Mouse (Mus musculus) testis, postnatal 10 days (tissue): ENCODE data around the gene Them7.
A peak's percentile ranks its signal among the peaks of the same experiment; 100 is the strongest.

ENCODE experiments used
- DNase-seq: peaks from one replicate; pipeline ENCODE4 v3.0.0; 2021; ENCODE audit warnings: low spot score

Gene Them7

GRCm38 (mm10) chr2:105235380-105236115, 11.4 kb downstream of the Them7 start:
- DNase-seq: no peak

GRCm38 (mm10) chr2:105237424-105237823, 13.3 kb downstream of the Them7 start:
- DNase-seq: no peak

GRCm38 (mm10) chr2:105237841-105238240, 13.7 kb downstream of the Them7 start:
- DNase-seq: no peak

GRCm38 (mm10) chr2:105238775-105239174, 14.7 kb downstream of the Them7 start:
- DNase-seq: no peak

GRCm38 (mm10) chr2:105240631-105241030, 16.5 kb downstream of the Them7 start:
- DNase-seq: no peak

- DNase-seq: no peak
Measured at GRCm38 (mm10) chr2:105242940-105243339, 18.8 kb downstream of the Them7 start.

- DNase-seq: no peak
Measured at GRCm38 (mm10) chr2:105244733-105245132, 20.6 kb downstream of the Them7 start.

GRCm38 (mm10) chr2:105251978-105252377, 27.9 kb downstream of the Them7 start:
- DNase-seq: peak; percentile 50

GRCm38 (mm10) chr2:105252824-105253223, 28.7 kb downstream of the Them7 start:
- no peak for DNase-seq

GRCm38 (mm10) chr2:105255457-105255856, 31.3 kb downstream of the Them7 start:
- no peak for DNase-seq

GRCm38 (mm10) chr2:105256427-105257071, 32.4 kb downstream of the Them7 start:
- DNase-seq: no peak

GRCm38 (mm10) chr2:105257376-105257775, 33.3 kb downstream of the Them7 start:
- DNase-seq: no peak

- DNase-seq: no peak
Measured at GRCm38 (mm10) chr2:105261335-105261734, 37.2 kb downstream of the Them7 start.

GRCm38 (mm10) chr2:105263219-105263618, 39.1 kb downstream of the Them7 start:
- no peak for DNase-seq

GRCm38 (mm10) chr2:105282407-105283077, 58.4 kb downstream of the Them7 start:
- DNase-seq: no peak

GRCm38 (mm10) chr2:105283811-105284210, 59.7 kb downstream of the Them7 start:
- DNase-seq: no peak

GRCm38 (mm10) chr2:105284855-105285254, 60.7 kb downstream of the Them7 start:
- no peak for DNase-seq

GRCm38 (mm10) chr2:105295823-105296222, 71.7 kb downstream of the Them7 start:
- DNase-seq: no peak

- no peak for DNase-seq
Measured at GRCm38 (mm10) chr2:105298888-105299287, 74.8 kb downstream of the Them7 start.

GRCm38 (mm10) chr2:105301082-105301481, 77.0 kb downstream of the Them7 start:
- DNase-seq: no peak

- no peak for DNase-seq
Measured at GRCm38 (mm10) chr2:105301531-105301930, 77.4 kb downstream of the Them7 start.

GRCm38 (mm10) chr2:105303962-105304514, 79.9 kb downstream of the Them7 start:
- DNase-seq: no peak

- DNase-seq: no peak
Measured at GRCm38 (mm10) chr2:105305876-105306275, 81.8 kb downstream of the Them7 start.
